Mouse (Mus musculus) lung, adult 18-20 months (tissue): ENCODE data around the gene Fam71b.
A peak's percentile ranks its signal among the peaks of the same experiment; 100 is the strongest.
"Not testable (repeated sequence)": the region's sequence is repeated elsewhere in the genome, so short reads cannot be mapped to it uniquely, and the experiment has no call there.

ENCODE experiments used
- DNase-seq, 2 experiments: peaks; one replicate each; pipeline ENCODE4 v3.0.0; 2022; ENCODE audit warnings: mixed read lengths in 2 of 2

The Fam71b gene

DNA sequence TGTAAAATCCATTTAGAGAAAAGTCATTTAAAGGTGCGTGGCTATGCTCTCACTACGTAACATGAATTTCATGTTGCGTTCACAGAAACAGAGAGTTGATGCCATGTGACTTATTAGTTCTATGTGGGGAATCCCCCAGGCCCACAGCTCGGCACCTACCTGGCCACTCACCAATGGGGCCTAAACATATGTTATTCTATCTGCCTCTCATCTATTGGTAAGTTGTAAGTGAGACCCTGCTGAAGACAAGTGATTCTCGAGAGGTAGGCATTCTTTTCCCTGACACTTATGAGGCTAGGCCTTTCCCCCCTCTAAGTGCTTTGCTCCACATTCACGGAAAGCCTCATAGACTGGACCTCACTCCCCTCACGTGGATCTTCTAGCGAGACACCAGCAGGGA lies 9.8 kb upstream of the Fam71b start:
- DNase-seq: no peak

DNA sequence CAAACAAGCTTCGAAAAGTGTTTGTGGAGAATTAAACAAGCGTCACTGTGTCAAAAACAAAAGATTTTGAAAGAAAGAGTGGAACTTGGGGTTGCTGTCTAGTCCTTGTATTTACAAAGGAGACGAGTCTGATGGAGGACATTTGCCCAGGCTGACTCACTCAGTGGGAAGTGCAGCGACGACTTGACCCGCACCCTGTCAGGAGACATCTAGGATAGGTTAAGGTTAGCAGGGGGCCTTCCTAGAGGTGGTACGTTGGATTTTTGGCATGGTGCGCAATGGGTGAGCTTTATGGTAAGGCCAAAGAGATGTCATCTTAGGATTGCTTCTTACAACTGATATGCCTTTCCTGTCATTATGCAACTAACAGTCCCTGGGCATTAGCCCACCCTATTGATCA lies 9.3 kb upstream of the Fam71b start:
- DNase-seq: no peak

DNA sequence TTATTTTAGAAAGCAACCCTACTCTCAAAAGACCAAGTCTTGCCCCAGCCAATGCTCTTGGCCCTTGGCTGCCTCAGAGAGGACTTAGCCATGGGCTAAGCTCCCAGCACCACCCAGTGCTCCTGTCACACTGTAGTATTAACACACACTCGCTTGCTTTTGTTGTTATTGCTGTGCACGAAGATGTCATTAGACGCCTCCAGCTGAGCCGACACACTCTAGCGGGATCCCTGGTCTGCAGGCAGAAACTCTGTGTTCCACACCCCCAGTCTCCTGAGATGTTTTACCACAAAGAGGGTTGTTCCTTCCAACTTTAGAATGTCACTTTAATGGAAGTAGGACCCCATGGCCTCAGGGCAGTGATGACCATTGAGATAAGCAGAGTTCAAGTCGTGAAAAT lies 7.9 kb upstream of the Fam71b start:
- DNase-seq: no peak

DNA sequence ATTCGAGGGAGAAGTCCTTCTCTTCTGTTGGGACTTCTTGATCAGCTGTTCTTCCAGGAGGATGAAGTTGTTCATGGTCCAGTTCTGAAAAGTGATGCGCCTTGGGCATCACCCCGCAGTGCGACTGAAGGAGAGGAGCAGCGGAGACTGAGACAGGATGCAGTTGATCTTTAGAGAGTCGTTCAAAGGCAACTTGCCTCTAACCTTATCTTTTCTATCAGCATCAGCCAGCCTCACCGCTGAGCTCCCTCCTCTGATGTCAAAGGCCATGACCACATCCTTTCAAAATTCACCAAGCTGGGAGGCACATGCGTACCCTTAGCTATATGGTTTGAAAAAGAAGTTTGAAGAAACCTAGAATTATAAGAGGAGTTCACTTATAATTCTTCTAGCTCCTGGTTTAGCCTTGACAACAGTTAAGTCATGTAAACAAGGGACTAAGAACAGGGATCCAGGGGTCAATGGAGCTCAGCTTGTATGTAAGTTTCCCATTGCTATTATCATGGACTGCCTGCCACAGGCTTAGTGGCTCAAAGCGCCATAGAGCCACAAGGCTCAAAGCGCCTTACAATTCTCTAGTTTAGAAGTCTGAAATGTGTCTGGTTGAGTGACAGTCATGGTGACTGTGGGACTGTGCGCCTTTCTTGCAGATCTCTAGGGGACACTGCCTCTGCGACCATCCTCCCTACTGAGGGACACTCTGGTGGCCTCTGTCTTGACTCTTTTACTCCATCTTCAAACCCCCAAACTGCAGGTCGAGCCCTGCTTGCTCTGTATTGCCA lies 6.8 kb upstream of the Fam71b start, which contains the start of gene Itk:
Gene Itk (minus strand): TSS at position 180 of the 782 bp plus-strand sequence.
- DNase-seq: no peak

DNA sequence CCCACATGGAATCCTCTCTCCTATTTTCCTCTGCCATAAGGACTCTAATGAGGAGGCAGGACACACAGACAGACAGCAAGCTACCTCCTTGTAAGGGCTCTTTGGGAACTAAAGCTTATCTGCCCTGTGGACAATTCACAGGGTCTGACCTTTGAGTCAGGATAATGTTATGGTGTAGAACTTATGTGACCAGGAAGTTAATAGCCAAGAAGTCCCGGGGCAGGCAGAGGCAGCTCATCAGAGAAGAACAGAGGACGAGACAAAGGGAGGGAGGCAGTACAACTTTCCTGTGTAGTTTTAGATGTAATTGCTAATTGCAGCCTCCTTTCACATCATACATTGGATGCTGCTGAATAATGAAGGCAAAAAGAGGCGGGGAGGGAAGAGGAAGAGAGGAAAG lies 5.7 kb upstream of the Fam71b start:
- DNase-seq: no peak

DNA sequence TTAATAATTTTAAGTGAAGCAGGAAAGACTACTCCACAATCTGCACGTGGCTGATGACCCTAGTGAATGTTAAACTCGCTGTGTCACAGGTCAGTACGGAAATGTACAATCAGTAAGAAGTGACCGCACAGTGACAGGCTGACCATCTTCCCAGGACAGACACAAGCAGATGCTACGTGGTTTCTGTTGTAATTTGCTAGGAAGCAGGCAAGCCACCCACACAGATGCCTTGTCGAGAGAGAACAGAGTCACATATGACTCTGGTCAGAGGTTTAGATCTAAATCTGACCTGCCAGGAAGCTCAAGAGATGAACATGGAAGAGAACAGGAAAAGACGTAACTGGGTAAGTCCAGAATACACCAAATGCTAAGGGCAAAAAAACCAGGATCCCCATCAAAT lies 3.5 kb upstream of the Fam71b start:
- no peak for DNase-seq

DNA sequence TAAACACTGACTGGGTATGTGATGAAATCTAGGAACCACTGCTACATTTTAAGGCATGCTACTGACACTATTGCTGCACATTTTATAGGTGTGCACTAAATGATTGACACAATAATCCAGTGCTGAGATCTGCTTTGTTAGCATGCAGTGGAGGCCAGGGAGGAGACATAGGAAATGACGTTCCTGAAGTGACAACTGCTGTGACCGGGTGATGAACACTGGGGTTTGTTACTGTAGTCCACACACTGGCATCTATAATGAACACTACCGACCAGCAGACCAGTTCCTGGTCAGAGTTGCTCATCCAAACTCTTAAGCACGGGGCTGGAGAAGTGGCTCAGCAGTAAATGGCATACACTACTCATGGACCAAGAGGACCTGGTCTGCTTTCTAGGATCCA lies 2.9 kb upstream of the Fam71b start:
- no peak for DNase-seq

DNA sequence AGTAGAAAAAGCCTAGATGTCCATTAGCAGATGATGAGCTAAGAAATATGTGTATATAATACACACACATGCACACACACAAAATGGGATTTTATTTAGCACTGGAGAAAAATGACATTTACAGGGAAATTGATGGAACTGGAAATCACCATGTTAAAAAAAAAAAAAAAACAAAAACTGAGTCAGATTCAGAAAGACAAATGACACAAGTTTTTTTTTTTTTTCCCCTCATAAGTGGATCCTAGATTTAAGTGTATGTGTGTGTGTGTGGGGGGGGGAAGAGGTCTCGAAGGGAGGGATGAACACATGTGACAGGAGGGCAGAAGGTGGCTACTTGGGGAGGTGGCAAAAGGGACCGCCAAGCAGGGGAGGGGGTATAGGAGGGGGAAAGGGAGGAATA lies 1.3 kb upstream of the Fam71b start:
- no peak for DNase-seq

DNA sequence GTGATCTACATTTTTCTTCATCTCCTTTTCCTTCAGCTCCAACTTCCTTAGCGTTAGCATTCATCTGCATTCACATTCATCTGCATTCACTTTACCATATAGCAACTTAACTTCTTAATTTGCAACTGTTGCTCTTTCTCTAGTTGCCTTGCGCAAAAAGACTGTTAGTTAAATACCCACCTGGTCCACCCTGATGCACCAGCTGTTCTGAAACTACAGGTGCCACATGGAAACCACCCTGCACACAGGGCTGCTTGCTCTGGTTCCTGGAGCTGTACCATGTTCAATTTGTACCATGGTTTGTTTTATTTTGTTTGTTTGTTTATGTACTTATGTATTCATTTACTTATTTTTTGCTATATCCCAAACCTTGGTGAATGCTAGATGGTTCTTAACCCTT lies 661 bp upstream of the Fam71b start:
- no peak for DNase-seq

DNA sequence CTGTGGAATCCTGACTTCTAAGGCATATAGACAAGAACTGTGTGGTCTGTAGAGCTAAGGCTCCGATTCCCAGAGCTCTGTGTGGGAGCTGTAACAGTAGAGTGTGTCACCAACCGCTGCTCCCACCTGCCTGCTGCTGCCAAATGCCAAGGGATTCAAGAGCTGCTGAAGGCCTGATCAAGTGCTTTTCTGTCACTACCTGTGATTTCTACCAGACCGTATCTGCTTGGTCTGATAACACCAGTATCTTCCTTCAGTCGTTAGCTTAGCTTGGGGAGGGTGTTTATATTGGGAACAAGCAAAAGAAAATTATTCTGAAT lies 461 bp downstream of the Fam71b start:
- DNase-seq: no peak

DNA sequence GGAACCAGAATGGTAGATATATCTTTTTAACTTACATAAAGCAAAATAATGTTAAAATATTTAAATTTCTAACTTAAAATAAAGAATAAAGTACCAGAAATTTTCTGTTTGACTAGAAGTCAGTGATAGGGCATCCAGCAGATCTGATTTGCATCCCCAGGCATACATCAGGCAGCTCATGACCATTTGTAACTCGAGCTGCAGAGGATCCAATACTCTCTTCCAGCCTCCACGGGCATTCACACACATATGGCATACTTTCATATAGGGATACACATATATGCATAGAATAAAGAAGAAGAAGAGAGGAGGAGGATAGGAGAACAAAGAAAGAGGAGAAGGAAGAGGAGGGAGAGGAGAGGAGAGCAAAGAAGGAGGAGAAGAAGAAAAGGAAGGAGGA lies 1.5 kb downstream of the Fam71b start:
- no peak for DNase-seq

DNA sequence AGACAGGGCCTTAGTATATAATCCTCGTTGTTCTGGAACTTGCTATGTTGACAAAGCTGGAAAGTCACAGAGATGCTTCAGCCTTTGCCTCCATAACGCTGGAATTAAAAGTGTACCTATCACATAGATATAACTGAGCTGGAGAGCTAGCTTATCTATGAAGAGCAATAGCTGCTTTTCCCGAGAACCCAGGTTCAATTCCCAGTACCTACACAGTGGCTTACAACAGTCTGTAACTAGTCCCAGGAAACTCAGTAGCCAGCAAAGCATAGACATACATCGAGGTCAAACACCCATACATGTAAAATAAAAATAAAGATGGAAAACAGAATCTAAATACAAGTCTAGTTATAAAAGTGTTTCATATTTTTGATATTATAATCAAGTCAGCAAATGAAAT lies 2.1 kb downstream of the Fam71b start:
- DNase-seq: no peak

DNA sequence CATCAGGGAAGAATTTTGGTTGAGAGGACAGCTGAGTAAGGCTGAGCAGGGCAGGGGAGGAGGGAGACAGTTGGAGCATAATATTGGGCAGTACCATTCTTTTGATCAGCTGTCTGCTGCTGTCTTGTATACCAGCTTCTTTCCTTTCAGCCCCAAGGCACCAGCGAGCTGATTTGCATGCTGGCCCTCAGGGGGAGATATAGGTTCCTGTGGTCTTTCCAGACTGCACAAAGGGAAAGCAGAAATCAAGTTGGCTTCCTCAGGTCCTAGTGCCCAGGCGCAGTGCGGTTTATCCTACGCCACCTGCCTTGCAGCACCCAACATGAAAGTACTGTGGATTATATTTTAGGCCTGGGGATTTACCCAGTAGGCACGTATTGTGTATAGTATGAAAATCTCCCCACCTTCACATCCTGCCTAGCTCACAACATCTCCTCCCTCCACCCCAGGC lies 2.6 kb downstream of the Fam71b start:
- DNase-seq: no peak

DNA sequence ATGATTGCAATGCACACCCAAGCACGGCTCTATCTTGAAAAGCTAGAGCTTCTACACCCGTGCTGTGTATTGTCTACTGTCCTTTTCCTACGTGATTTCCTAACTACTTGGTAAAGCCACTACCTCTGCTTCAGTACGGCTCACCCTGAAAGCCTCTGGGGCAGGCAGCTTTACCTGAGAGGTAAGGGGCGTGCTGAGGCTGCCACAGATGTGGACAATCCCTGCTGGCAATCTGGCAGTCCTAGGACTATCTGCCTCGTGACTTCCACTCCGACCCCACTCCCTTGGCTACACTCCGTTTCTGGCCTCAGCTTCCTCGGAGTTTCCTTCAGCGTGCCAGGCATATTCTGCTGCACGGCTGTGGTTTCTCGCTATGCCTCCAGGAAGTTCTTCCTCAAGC lies 5.2 kb downstream of the Fam71b start:
- DNase-seq: no peak

DNA sequence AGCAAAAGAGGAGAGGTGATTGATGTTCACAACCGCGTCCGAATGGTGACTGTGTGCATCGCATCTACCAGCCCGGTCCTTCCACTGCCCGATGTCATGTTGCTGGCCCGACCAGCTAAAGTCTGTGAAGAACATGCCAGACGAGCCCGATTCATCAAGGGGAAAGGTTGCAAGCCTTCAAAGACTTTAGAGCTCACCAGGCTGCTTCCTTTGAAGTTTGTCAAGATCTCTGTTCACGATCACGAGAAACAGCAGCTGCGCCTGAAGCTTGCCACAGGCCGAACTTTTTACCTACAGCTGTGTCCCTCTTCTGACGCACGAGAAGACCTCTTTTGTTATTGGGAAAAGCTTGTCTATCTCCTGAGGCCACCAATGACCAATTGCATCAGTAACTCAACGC lies 8.6 kb downstream of the Fam71b start:
- DNase-seq: no peak

DNA sequence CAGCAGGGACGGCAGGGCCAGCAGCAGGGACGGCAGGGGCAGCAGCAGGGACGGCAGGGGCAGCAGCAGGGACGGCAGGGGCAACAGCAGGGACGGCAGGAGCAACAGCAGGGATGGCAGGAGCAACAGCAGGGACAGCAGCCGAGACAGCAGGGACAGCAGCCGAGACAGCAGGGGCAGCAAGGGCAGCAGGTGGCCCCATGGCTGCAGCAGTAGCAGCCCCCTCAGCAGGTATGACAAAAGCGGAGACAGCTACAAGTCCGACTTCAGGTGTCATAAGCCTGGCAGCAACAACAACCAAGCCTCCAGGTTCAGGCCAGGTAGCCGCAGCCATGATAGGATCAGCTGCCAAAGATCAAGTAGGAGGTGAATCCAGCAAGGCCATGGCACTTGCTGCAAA lies 10.4 kb downstream of the Fam71b start:
- no peak for DNase-seq

DNA sequence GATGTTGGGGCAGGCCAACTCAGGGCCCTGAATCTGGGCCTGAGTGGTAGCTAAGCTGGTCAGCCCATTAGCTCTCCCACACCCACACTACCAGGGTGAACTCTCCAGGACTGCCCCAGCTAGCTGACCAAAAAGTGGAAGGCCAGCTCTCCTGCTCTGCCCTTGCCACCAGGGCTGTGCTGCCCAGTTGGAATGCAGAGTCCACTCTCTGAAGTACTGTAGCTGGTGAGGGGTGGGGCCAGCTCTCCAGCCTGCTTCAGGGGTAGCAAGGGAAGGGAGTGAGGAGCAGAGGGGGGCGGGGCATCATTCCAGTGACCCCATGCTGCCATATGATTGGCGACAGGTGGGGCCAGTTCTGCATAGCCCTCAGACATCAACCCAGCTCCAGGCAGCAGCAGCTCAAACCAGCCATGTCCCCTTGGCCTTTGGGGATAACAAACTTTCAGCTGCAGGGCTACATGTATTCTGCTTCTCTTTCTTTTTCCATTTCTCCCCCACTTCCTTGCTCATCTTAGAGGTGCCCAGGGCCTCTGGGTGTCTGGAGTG lies 13.7 kb downstream of the Fam71b start:
- no peak for DNase-seq

DNA sequence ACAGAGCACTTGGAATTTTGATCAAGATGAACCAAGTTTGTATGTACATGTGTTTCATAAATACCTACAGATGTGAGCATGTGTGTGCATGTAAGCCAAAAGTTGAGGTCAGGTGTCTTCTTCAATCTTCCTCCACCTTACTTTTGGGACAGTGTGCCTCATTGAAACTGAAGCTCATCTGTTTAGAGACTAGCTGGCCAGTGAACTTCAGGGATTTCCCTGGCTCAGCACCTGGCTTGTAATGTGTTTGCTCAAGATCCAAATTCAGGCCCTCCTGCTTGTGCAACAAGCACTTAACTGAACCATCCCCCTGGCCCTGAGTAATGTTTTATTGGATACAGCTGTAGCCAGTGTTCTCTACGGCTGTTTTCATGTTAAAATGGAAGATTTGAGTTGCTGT lies 22.1 kb downstream of the Fam71b start:
- no peak for DNase-seq

DNA sequence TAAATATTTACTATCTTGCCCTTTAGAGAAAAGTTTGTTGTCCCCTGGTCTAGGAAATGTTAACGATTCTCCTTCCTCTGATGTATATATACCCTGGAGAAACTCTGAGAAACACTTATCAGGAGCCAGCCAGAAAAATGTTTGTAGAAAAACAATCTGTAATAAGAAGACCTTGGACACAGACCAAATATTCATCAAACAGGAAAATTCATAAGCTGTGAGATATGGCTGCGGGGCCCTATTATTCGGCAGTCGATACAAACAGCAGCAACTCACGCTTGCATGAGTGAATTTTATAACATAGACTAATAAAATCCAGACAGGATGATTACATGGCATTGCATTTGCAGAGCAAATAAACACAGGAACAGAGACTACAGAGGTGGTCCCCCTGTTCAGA lies 22.5 kb downstream of the Fam71b start:
- DNase-seq: no peak

DNA sequence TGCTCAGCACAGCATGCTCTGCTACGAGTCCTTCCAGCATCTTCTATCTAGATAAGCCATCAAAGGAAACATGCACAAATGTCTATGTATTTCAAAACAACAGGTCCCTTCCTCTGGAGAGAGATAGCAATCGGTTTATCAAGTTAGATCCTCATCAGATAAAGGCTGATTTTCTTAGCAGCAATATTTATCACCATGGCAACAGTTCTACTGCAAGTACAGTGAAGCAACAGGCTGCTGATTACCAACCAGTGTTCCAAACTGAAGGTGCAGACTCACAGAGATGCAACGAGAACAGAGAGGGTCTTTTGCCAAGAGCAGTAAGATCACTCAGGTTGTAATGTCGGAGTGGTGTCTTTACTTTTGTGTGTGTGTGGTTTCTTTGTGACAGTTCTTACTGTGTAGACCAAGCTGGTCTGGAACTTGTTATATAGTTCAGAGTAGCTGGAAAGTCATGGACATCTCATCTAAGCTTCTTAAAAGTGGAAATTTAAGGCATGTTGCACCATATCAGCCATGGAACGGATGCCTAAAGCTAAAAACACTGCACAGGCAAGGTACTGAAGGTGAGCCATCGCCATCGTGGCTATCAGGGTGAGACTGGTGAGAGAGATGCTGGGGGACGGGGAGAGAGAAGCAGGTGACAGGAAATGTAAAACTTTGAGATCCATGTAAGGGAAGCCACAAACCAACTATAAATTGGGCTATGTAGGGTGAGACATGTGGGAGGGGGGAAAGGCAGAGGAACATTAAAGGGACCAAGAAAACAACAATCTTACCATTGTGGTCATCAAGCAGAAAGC lies 24.9 kb downstream of the Fam71b start:
- DNase-seq: no peak

DNA sequence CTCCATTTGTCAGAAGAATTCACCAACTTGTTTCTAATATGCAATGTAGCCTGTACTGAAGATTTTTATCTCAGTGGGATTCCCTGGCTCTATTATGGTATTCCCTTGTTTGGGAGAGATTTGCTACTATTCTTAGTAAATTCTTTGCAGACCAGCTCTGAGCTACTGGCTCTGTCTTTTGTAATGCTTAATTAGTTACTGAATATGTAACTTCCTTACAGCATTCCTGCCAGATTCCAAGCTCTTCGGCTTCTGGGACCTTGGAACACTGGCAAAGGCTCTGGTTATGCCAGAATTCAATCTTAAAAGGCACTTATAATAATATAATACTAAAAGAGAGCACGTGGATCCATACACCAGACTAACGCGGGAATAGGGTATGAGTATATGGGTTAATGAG lies 31.8 kb downstream of the Fam71b start:
- not testable (repeated sequence) for DNase-seq

DNA sequence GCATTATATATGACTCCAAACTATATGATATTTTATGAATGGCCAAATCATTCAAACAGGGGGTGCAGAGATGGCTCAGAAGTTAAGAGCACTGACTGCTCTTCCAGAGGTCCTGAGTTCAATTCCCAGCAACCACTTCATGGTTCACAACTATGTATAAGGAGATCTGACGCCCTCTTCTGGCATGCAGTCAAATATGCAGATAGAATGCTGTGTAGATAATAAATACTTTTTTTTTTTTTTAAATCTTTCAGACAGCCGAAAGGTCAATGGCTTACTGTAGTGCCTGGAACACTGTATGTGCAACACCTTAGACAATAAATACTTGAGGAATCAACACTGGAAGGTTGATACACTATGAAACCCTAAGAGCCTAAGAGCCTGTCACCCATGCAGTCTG lies 33.8 kb downstream of the Fam71b start:
- DNase-seq: no peak

DNA sequence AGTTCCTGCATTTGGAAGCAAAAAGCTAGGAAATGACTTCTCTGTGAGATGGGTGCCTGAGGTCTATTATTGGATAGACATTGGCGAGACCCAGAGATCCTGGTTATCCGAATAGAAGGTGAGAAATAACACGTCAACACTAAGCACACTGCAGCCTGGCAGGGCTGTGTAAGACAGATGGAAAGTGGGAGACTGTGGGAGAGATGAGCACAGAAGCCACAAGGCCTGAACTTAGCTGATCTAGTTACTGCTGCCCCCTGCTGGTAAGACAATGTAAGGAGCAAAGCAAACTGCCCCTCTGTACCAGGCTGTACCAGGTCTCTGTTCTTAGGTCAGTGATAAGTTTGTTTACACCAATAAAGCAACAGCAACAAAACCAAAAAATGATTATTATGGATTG lies 34.8 kb downstream of the Fam71b start:
- peak; percentile 44 to 61 for DNase-seq

DNA sequence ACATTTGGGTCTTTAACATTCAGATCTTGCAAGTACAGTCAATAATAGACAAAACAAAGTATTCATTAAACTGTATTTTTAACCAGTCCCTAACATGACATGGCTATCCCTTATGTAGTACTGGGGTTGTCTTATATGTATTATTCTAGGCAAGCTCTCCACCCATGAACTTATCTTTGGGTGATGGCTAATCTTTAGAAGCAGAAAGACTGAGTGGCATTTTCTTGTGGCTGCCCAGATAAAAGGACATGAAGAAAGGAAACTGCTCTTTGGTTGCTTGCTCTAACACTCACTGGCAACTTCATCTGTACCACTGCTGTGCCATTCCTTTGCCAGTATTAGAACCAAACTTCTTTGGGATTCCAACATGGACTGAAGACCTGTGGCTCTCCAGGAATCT lies 39.0 kb downstream of the Fam71b start:
- DNase-seq: no peak
